In the genomic region with DNA sequence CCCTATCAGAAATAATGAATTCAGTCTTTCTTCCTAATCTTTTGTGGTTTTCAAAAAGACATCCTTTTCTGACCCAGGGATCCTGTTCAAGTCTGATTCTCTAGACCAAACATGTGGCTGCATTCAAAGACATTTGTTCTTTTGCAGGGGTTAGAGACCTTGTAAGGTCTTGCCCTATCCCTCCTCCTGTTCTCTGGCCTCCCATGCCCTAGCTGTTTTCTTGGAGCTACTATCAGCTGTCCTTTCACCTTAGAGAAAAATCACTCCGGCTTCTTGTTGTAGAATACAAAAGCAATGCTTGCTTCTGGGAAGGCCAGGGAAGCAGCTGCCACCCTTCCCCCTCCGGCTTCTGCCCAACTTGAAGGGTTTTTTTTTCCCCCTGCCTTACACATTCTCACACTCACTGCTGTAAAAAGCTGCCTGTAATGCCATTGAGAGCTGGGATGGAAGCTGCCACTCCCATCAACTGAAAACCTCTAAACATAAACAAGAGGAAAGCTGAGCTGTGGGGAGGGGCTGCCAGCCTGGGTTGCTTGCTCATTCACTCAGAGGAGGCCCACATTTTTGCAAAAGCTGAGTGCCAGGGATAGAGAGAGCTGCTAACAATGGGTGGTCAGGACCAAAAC, we compare ENCODE assay signal across 11 mouse cellular contexts.
DNase-seq lines count a peak whose midpoint lies in the region; ATAC-seq and TF ChIP-seq lines count a peak whose summit lies in the region.
"Had no signal": no experiment of that assay in that cellular context is flagged by ENCODE, and none has a peak within 500 bp of the region (broad histone marks: within the 10 kb centered on the region; RNA-seq: fewer than 3 reads in every experiment).

No protein-coding gene starts in this region.

- H3K36me3 ChIP-seq in kidney, postnatal 0 days (ENCODE audit: insufficient read depth, low read length), result no peaks in the 10 kb centered on the region
- no peaks in the 10 kb centered on the region for H3K36me3 ChIP-seq in embryonic facial prominence, embryonic 11.5 days (replicated peaks; ENCODE audit: control insufficient read depth, insufficient read depth, low read depth, low read length)
- no peaks in the 10 kb centered on the region for H3K36me3 ChIP-seq in hindbrain, embryonic 13.5 days
- no peaks in the 10 kb centered on the region for H3K36me3 ChIP-seq in midbrain, postnatal 0 days (ENCODE audit: insufficient read depth, low read length)

- no peak for DNase-seq in kidney, postnatal 0 days (ENCODE audit: low spot score)
- no peak for DNase-seq in kidney, adult 8-10 months
- DNase-seq in embryonic facial prominence, embryonic 11.5 days (ENCODE audit: low spot score), result peak; percentile 44
- no peak for DNase-seq in midbrain, postnatal 0 days (ENCODE audit: low spot score)
- no peak for DNase-seq in cerebellum, postnatal 10 days
- DNase-seq in cerebellum, adult 11-12 months, result no peak
- DNase-seq: cerebellum, adult 18-20 months; layer of hippocampus, postnatal 36 days; thymus, adult 18-20 months had no signal

- no peak overlapping the region for H3K4me3 ChIP-seq in kidney, postnatal 0 days (replicated peaks; ENCODE audit: low read depth, low read length)
- no peak overlapping the region for H3K4me3 ChIP-seq in embryonic facial prominence, embryonic 11.5 days (ENCODE audit: low read depth, low read length)
- H3K4me3 ChIP-seq in hindbrain, embryonic 13.5 days, result no peak overlapping the region
- no peak overlapping the region for H3K4me3 ChIP-seq in midbrain, postnatal 0 days (ENCODE audit: low read depth, low read length)

- no peaks in the 10 kb centered on the region for H3K4me1 ChIP-seq in kidney, postnatal 0 days (replicated peaks; ENCODE audit: insufficient read depth, low read length)
- no peaks in the 10 kb centered on the region for H3K4me1 ChIP-seq in embryonic facial prominence, embryonic 11.5 days (ENCODE audit: control insufficient read depth, insufficient read depth, low read length)
- H3K4me1 ChIP-seq in hindbrain, embryonic 13.5 days (replicated peaks), result peaks cover 12% of the 10 kb centered on the region
- no peaks in the 10 kb centered on the region for H3K4me1 ChIP-seq in midbrain, postnatal 0 days (ENCODE audit: insufficient read depth, low read length)

- TF ChIP-seq CTCF in kidney, postnatal 0 days (IDR thresholded peaks at IDR 0.05; ENCODE audit: low read depth), result no peak
- no peak for TF ChIP-seq CTCF in midbrain, postnatal 0 days (IDR thresholded peaks at IDR 0.05)

- no peaks in the 10 kb centered on the region for H3K9me3 ChIP-seq in kidney, postnatal 0 days (replicated peaks; ENCODE audit: low read length)
- no peaks in the 10 kb centered on the region for H3K9me3 ChIP-seq in embryonic facial prominence, embryonic 11.5 days (replicated peaks; ENCODE audit: control insufficient read depth, low read length)
- H3K9me3 ChIP-seq in hindbrain, embryonic 13.5 days, result no peaks in the 10 kb centered on the region
- no peaks in the 10 kb centered on the region for H3K9me3 ChIP-seq in midbrain, postnatal 0 days (ENCODE audit: low read length)

- no peak for ATAC-seq in kidney, postnatal 0 days (replicated peaks; ENCODE audit: low FRiP score, low read depth)
- peak; percentile 70 for ATAC-seq in embryonic facial prominence, embryonic 11.5 days (replicated peaks; ENCODE audit: insufficient number of reproducible peaks, low FRiP score, low TSS enrichment, low read depth)
- no peak for ATAC-seq in hindbrain, embryonic 13.5 days (ENCODE audit: low FRiP score)
- no peak for ATAC-seq in midbrain, postnatal 0 days (ENCODE audit: low FRiP score)
- ATAC-seq in inflammation-experienced regulatory T-cells, adult 6 months, result no peak

- no peak overlapping the region for H3K4me2 ChIP-seq in kidney, postnatal 0 days (ENCODE audit: low read length)
- H3K4me2 ChIP-seq in embryonic facial prominence, embryonic 11.5 days (ENCODE audit: low read depth, low read length), result no peak overlapping the region
- no peak overlapping the region for H3K4me2 ChIP-seq in hindbrain, embryonic 13.5 days
- no peak overlapping the region for H3K4me2 ChIP-seq in midbrain, postnatal 0 days (ENCODE audit: low read depth, low read length, poor library complexity, severe bottlenecking)

- H3K27me3 ChIP-seq in kidney, postnatal 0 days (ENCODE audit: insufficient read depth, low read length), result no peaks in the 10 kb centered on the region
- H3K27me3 ChIP-seq in embryonic facial prominence, embryonic 11.5 days (ENCODE audit: control insufficient read depth, insufficient read depth, low read length), result no peaks in the 10 kb centered on the region; the same call in 1 of the 2 replicates
- peaks cover 53% of the 10 kb centered on the region; the same call in 1 of the 2 replicates for H3K27me3 ChIP-seq in hindbrain, embryonic 13.5 days
- H3K27me3 ChIP-seq in midbrain, postnatal 0 days (ENCODE audit: insufficient read depth, low read length), result no peaks in the 10 kb centered on the region; the same call in 1 of the 2 replicates

- H3K9ac ChIP-seq in kidney, postnatal 0 days (ENCODE audit: low read depth, low read length), result no peak overlapping the region
- no peak overlapping the region; the same call in 1 of the 2 replicates for H3K9ac ChIP-seq in embryonic facial prominence, embryonic 11.5 days (replicated peaks; ENCODE audit: low read length)
- H3K9ac ChIP-seq in hindbrain, embryonic 13.5 days, result no peak overlapping the region
- H3K9ac ChIP-seq in midbrain, postnatal 0 days (replicated peaks; ENCODE audit: low read length, poor library complexity, severe bottlenecking), result no peak overlapping the region

- 0 out of 2 replicates have a peak overlapping the region, but pooled peaks have one; percentile 36 for H3K27ac ChIP-seq in kidney, postnatal 0 days
- no peak overlapping the region; the same call in 1 of the 2 replicates for H3K27ac ChIP-seq in embryonic facial prominence, embryonic 11.5 days (replicated peaks; ENCODE audit: low read depth, low read length)
- peak overlapping the region; percentile 69 for H3K27ac ChIP-seq in hindbrain, embryonic 13.5 days
- H3K27ac ChIP-seq in midbrain, postnatal 0 days (ENCODE audit: low read depth, low read length), result peak overlapping the region; percentile 4; the same call in 1 of the 2 replicates

- WGBS in kidney, postnatal 0 days, result 49% methylated on average over 2 of the region's 2 CpGs
- whole genome bisulfite sequencing in embryonic facial prominence, embryonic 11.5 days, result 27% methylated on average over 2 of the region's 2 CpGs
- WGBS in hindbrain, embryonic 13.5 days, result 30% methylated on average over 2 of the region's 2 CpGs
- 29% methylated on average over 2 of the region's 2 CpGs for WGBS in midbrain, postnatal 0 days
